Comparison of ENCODE assay signal across 9 mouse cellular contexts in genomic region chr8:123290166-123290565, GRCm38 (mm10). TPM values are rescaled to one million over a fixed set of nuclear protein-coding genes. Genes with fewer than 3 reads are reported as not detected.
DNase-seq lines count a peak whose midpoint lies in the region; ATAC-seq lines count a peak whose summit lies in the region.
"Had no signal": no experiment of that assay in that cellular context is flagged by ENCODE, and none has a peak within 500 bp of the region (broad histone marks: within the 10 kb centered on the region; RNA-seq: fewer than 3 reads in every experiment).

No protein-coding gene starts in this region.

- WGBS in midbrain, embryonic 11.5 days, result 84% methylated on average over 4 of the region's 4 CpGs

- H3K27ac ChIP-seq in midbrain, embryonic 11.5 days (ENCODE audit: low read depth, low read length), result no peak overlapping the region
- H3K27ac ChIP-seq: embryonic facial prominence, embryonic 12.5 days had no signal

- peaks cover 6% of the 10 kb centered on the region for H3K36me3 ChIP-seq in midbrain, embryonic 11.5 days (ENCODE audit: control insufficient read depth, insufficient read depth, low read length)

- H3K4me3 ChIP-seq in midbrain, embryonic 11.5 days (ENCODE audit: low read depth, low read length), result no peak overlapping the region
- H3K4me3 ChIP-seq: embryonic facial prominence, embryonic 12.5 days had no signal

- ATAC-seq in midbrain, embryonic 11.5 days (ENCODE audit: low FRiP score), result no peak

- H3K27me3 ChIP-seq in midbrain, embryonic 11.5 days (ENCODE audit: control insufficient read depth, insufficient read depth, low read length), result no peaks in the 10 kb centered on the region
- H3K27me3 ChIP-seq: embryonic facial prominence, embryonic 12.5 days had no signal

- H3K4me1 ChIP-seq in midbrain, embryonic 11.5 days (ENCODE audit: control insufficient read depth, insufficient read depth, low read length), result no peaks in the 10 kb centered on the region
- H3K4me1 ChIP-seq: embryonic facial prominence, embryonic 12.5 days had no signal

- no peaks in the 10 kb centered on the region for H3K9me3 ChIP-seq in midbrain, embryonic 11.5 days (ENCODE audit: control insufficient read depth, low read length)
- H3K9me3 ChIP-seq: embryonic facial prominence, embryonic 12.5 days had no signal

- no peak overlapping the region for H3K4me2 ChIP-seq in midbrain, embryonic 11.5 days
- H3K4me2 ChIP-seq: embryonic facial prominence, embryonic 12.5 days had no signal

- DNase-seq in gastrocnemius, postnatal 10 days, result peak; percentile 41
- DNase-seq in gastrocnemius, postnatal 25 days, result no peak
- peak; percentile 23 to 35 for DNase-seq in right cerebral cortex, adult 2 months (ENCODE audit: low spot score in 2 of 2)
- DNase-seq in right cerebral cortex, postnatal 36 days (ENCODE audit: low spot score in 2 of 2), result no peak
- peak; percentile 69 for DNase-seq in adrenal gland, postnatal 14 days
- DNase-seq in layer of hippocampus, postnatal 25 days (ENCODE audit: extremely low spot score in 1 of 2, low spot score in 1 of 2), result peak; percentile 28 to 49
- DNase-seq in spleen, postnatal 4 days (ENCODE audit: low spot score in 2 of 2), result peak; percentile 44 to 76
- DNase-seq in midbrain, embryonic 11.5 days (ENCODE audit: low spot score, missing footprints), result no peak

- no peak overlapping the region for H3K9ac ChIP-seq in midbrain, embryonic 11.5 days (ENCODE audit: low read length)
- H3K9ac ChIP-seq: embryonic facial prominence, embryonic 12.5 days had no signal

RNA-seq across cellular contexts. Expression of gene Fanca, which starts 28.2 kb away (rescaled TPM):
- 1 to 10 TPM; 4.6 to 6.2 TPM for total RNA-seq in gastrocnemius, postnatal 10 days (2021)
- total RNA-seq in gastrocnemius, postnatal 25 days (2021), result 1 to 10 TPM in 1 of 2 experiments, under 1 TPM in 1; 0.51 to 1.3 TPM
- total RNA-seq in adrenal gland, postnatal 14 days (2021), result 6.0 and 9.4 TPM in 2 replicates
- 1 to 10 TPM; 1.7 to 3.7 TPM for total RNA-seq in layer of hippocampus, postnatal 25 days (2021)
- polyA plus RNA-seq in midbrain, embryonic 11.5 days (2014; fragmentation: Nextera tagmentation; extraction: Ambion mirVana), result 31.5 and 33.1 TPM in 2 replicates

RNA-seq across cellular contexts. Expression of gene Vps9d1, which starts 36.0 kb away (rescaled TPM):
- total RNA-seq in gastrocnemius, postnatal 10 days (2021), result 10 to 100 TPM; 12.3 to 13.4 TPM
- total RNA-seq in gastrocnemius, postnatal 25 days (2021), result 10 to 100 TPM; 12.2 to 13.7 TPM
- 24.0 and 29.3 TPM in 2 replicates for total RNA-seq in adrenal gland, postnatal 14 days (2021)
- 10 to 100 TPM; 57.4 to 65.0 TPM for total RNA-seq in layer of hippocampus, postnatal 25 days (2021)
- 23.7 and 23.8 TPM in 2 replicates for polyA plus RNA-seq in midbrain, embryonic 11.5 days (2014; fragmentation: Nextera tagmentation; extraction: Ambion mirVana)

RNA-seq across cellular contexts. Expression of gene Zfp276, which starts 36.2 kb away (rescaled TPM):
- 10 to 100 TPM in 1 of 2 experiments, 1 to 10 TPM in 1; 8.0 to 11.5 TPM for total RNA-seq in gastrocnemius, postnatal 10 days (2021)
- total RNA-seq in gastrocnemius, postnatal 25 days (2021), result 1 to 10 TPM; 5.2 to 6.5 TPM
- total RNA-seq in adrenal gland, postnatal 14 days (2021), result 20.4 and 21.5 TPM in 2 replicates
- total RNA-seq in layer of hippocampus, postnatal 25 days (2021), result 10 to 100 TPM; 19.1 to 23.7 TPM
- 15.2 and 19.0 TPM in 2 replicates for polyA plus RNA-seq in midbrain, embryonic 11.5 days (2014; fragmentation: Nextera tagmentation; extraction: Ambion mirVana)

RNA-seq across cellular contexts. Expression of gene Spire2, which starts 42.3 kb away (rescaled TPM):
- total RNA-seq in gastrocnemius, postnatal 10 days (2021), result 1 to 10 TPM in 1 of 2 experiments, under 1 TPM in 1; 0.86 to 1.2 TPM
- under 1 TPM; 0.19 to 0.49 TPM for total RNA-seq in gastrocnemius, postnatal 25 days (2021)
- total RNA-seq in adrenal gland, postnatal 14 days (2021), result 1.9 and 2.3 TPM in 2 replicates
- total RNA-seq in layer of hippocampus, postnatal 25 days (2021), result 10 to 100 TPM; 15.3 to 17.9 TPM
- 9.2 and 13.2 TPM in 2 replicates for polyA plus RNA-seq in midbrain, embryonic 11.5 days (2014; fragmentation: Nextera tagmentation; extraction: Ambion mirVana)

RNA-seq across cellular contexts. Expression of gene Spata2l, which starts 54.1 kb away (rescaled TPM):
- 1 to 10 TPM; 1.2 to 1.5 TPM for total RNA-seq in gastrocnemius, postnatal 10 days (2021)
- total RNA-seq in gastrocnemius, postnatal 25 days (2021), result 1 to 10 TPM; 1.4 to 1.5 TPM
- 12.2 and 18.7 TPM in 2 replicates for total RNA-seq in adrenal gland, postnatal 14 days (2021)
- total RNA-seq in layer of hippocampus, postnatal 25 days (2021), result 10 to 100 TPM; 85.7 to 94.3 TPM
- 1.2 and 1.7 TPM in 2 replicates for polyA plus RNA-seq in midbrain, embryonic 11.5 days (2014; fragmentation: Nextera tagmentation; extraction: Ambion mirVana)

Comparison
In these comparisons a context has a peak if more than half of its experiments do, and no peak if none do; other contexts are left out.
1. DNase-seq: peak in gastrocnemius, postnatal 10 days (single experiment), right cerebral cortex, adult 2 months (2 of 2), adrenal gland, postnatal 14 days (single experiment), layer of hippocampus, postnatal 25 days (2 of 2) and spleen, postnatal 4 days (2 of 2); none in gastrocnemius, postnatal 25 days (single experiment), right cerebral cortex, postnatal 36 days (0 of 2) and midbrain, embryonic 11.5 days (single experiment).